Mouse (Mus musculus) liver, embryonic 14.5 days (tissue): Measurements from ENCODE around the gene Sh2d5. TPM values are rescaled to one million over a fixed set of nuclear protein-coding genes. Genes with fewer than 3 reads are reported as not detected.

Experiments
- ATAC-seq: fragments of 200-750 bp; cut with Nextera tagmentation; 2 replicates; pipeline ENCODE4 v1.8.0; 2017; ENCODE audit warnings: moderate number of reproducible peaks, mild to moderate bottlenecking, moderate library complexity; ENCODE audit not compliant: insufficient read depth
- DNase-seq, 3 experiments: peaks; one replicate each; pipeline ENCODE4 v3.0.0-alpha.2; 2012 to 2013; ENCODE audit warnings: low read depth in 3 of 3, low spot score in 3 of 3
- H3K27ac ChIP-seq: fragments of 300-500 bp; sonication (generic); 2 replicates; pipeline ENCODE4 v1.5.1; 2014; ENCODE audit warnings: moderate library complexity, mild to moderate bottlenecking, control low read depth, inconsistent platforms
- H3K27me3 ChIP-seq: fragments of 300-500 bp; sonication (generic); 2 replicates; pipeline ENCODE4 v1.6.1; 2014; ENCODE audit warnings: mild to moderate bottlenecking, low read length, moderate library complexity; ENCODE audit not compliant: control insufficient read depth, insufficient read depth
- H3K36me3 ChIP-seq: fragments of 300-500 bp; sonication (generic); replicated peaks from 2 replicates; pipeline ENCODE4 v1.6.1; 2014; ENCODE audit warnings: low read depth; ENCODE audit not compliant: control insufficient read depth, insufficient read depth
- H3K4me1 ChIP-seq, 2 experiments: fragments of 200-500 bp in 1 of 2; fragments of 300-500 bp in 1 of 2; sonication (generic) in 1 of 2; replicated peaks; 2 replicates each; pipeline ENCODE4 v1.6.1; 2012 to 2014; ENCODE audit warnings: antibody characterized with exemption in 1 of 2, inconsistent platforms in 1 of 2, low read length in 1 of 2; ENCODE audit not compliant: control insufficient read depth in 2 of 2, insufficient read depth in 2 of 2
- H3K4me2 ChIP-seq: fragments of 300-500 bp; sonication (generic); 2 replicates; pipeline ENCODE4 v1.6.1; 2014; ENCODE audit warnings: low read depth, mild to moderate bottlenecking, control low read depth, moderate library complexity
- H3K4me3 ChIP-seq, 2 experiments: fragments of 200-500 bp in 1 of 2; fragments of 300-500 bp in 1 of 2; sonication (generic) in 1 of 2; 2 replicates each; pipeline ENCODE4 v1.5.1; 2012 to 2014; ENCODE audit warnings: low read depth in 2 of 2, low read length in 2 of 2, mild to moderate bottlenecking in 2 of 2, control low read depth in 1 of 2, inconsistent platforms in 1 of 2, moderate library complexity in 1 of 2; ENCODE audit not compliant: insufficient read depth in 1 of 2
- H3K9ac ChIP-seq: fragments of 300-500 bp; sonication (generic); replicated peaks from 2 replicates; pipeline ENCODE4 v1.6.1; 2014; ENCODE audit warnings: mild to moderate bottlenecking, control low read depth, moderate library complexity
- H3K9me3 ChIP-seq: fragments of 300-500 bp; sonication (generic); 2 replicates; pipeline ENCODE4 v1.6.1; 2016; ENCODE audit warnings: low read length, mixed read lengths; ENCODE audit not compliant: control insufficient read depth
- CTCF ChIP-seq: IDR thresholded peaks from 2 replicates; pipeline ENCODE4 v1.5.1; 2016; ENCODE audit warnings: antibody characterized with exemption, low read depth, control low read depth
- EP300 ChIP-seq: IDR thresholded peaks from 2 replicates; pipeline ENCODE4 v1.6.1; 2016; ENCODE audit warnings: antibody characterized with exemption, low read depth
- WGBS: fragments of 180-500 bp; shearing (Covaris S2); extraction: QIAGEN DNeasy Blood & Tissue Kit; methylation state at CpG from one replicate; pipeline ENCODE4 v1.1.7; 2014; ENCODE audit not compliant: insufficient replicate concordance; 5-methylcytosine and 5-hydroxymethylcytosine counted together
- polyA plus RNA-seq, 2 experiments: library from polyadenylated mRNA; depleted of rRNA in 1 of 2; stranded (reverse) in 1 of 2; unstranded in 1 of 2; fragments of >200 nt; fragmentation: Nextera tagmentation in 1 of 2; extraction: Ambion mirVana in 1 of 2; gene quantifications; 2 replicates each; pipeline versions ENCODE4 v1.2.1 to v1.2.3; 2012 to 2014

Gene Sh2d5
- polyA plus RNA-seq, 2 experiments = 0.47 to 1.2 TPM

DNA sequence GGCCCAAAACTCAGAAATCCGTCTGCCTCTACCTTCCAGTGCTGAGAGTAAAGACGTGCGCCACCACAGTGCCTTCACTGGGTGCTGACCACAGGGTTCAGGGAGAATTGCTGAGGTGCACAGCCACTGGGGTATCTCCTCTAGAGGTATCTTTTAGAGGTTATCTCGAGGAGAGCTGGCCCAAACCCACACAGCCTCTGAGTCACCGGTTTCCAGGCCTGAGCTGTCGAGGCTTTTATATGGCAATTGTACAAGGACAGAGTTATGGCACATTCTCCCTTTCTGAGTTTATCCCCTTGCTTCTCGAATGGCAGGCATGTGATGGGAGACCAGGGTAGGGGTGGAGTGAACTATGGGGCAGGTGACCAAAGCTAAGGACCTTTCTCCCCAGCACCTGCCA, 8.5 kb downstream of the Sh2d5 start:
- Histone ChIP-seq H3K4me3 (no peak overlapping the region), H3K4me2 (no peak overlapping the region), H3K27me3 (no peaks in the 10 kb centered on the region; the same call in 1 of the 2 replicates), H3K9ac (no peak overlapping the region), H3K4me1 (peaks cover 0 to 4% of the 10 kb centered on the region in 2 experiments; a peak in 1 of 4 replicates), H3K9me3 (no peaks in the 10 kb centered on the region), H3K27ac (no peak overlapping the region), H3K36me3 (no peaks in the 10 kb centered on the region)
- DNase-seq (no peak), ATAC-seq (no peak)
- 54% methylated on average over 7 of the region's 7 CpGs for WGBS
- no peak for TF ChIP-seq CTCF
- no peak for TF ChIP-seq EP300

DNA sequence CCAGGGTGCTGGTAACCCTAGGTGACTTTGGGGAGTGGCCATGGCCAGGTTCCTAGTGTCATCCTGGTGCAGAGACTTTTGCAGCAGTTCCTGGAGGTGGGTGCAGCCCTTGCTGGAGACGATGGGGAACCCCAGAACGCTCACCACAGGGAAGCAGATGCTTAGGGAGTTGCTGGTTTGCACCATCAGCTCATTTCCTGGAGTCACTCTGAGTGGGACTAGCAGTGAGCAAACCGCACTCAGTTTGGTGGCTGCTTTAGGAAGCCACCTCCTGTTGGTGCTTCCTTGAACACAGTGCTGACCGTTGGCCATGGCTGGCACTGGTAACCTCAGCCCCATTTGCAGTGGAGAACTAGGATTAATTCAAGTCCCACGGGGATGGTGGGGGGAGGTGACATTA, 9.3 kb downstream of the Sh2d5 start:
- H3K9me3 ChIP-seq = no peaks in the 10 kb centered on the region
- no peak overlapping the region for H3K27ac ChIP-seq
- 26% methylated on average over 5 of the region's 5 CpGs for WGBS
- DNase-seq (no peak), ATAC-seq (no peak)
- H3K4me2 ChIP-seq = no peak overlapping the region
- H3K4me1 ChIP-seq = peaks cover 0 to 4% of the 10 kb centered on the region in 2 experiments; a peak in 1 of 4 replicates
- no peaks in the 10 kb centered on the region; the same call in none of the 2 replicates for H3K27me3 ChIP-seq
- H3K4me3 ChIP-seq = no peak overlapping the region
- H3K9ac ChIP-seq = no peak overlapping the region
- no peaks in the 10 kb centered on the region for H3K36me3 ChIP-seq
- TF ChIP-seq CTCF = no peak
- no peak for TF ChIP-seq EP300

DNA sequence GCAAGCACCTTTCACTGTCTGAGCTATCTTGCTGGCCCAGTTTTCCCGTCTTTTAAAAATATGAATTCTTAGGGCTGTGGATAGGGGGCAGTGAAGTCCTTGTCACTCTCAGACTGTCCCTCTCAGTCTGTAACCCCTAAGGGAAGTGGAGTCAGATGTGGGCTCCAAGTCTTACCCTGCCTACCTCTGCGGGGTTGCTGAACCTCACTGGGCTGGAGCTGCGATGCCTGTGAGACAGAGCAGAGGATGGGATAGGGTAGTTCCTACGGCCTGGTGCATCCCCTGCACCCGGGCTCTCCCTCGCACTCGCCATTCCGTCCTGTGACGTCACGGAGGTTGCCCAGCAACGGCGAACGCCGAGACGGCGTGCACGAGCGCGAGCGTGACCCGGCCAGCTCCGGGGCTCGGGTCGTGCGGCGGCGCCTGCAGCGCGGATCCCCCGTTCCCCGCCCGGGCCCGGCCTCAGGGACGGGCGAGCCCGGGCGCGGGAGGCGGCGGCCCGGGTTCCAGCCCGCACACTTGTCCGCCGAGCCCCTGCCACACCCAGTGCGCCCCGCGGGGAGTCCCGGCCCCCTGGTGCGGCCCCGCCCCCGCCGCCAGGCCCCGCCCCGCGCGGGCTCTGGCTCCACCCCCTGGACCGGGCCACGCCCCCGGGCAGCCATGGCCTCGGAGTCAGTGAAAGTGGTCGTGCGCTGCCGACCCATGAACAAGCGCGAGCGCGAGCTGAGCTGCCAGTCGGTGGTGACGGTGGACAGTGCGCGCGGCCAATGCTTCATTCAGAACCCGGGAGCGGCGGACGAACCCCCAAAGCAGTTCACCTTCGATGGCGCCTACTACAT, 11.9 kb downstream of the Sh2d5 start:
- H3K4me3 ChIP-seq = peak overlapping the region; percentile 65 to 66
- under 1% methylated on average over 76 of the region's 78 CpGs for WGBS
- H3K4me1 ChIP-seq = peaks cover 0 to 4% of the 10 kb centered on the region in 2 experiments; a peak in 1 of 4 replicates
- TF ChIP-seq EP300 (no peak), CTCF (0 out of 2 replicates have a peak, but pooled peaks have one; percentile 27)
- H3K27me3 ChIP-seq = no peaks in the 10 kb centered on the region; the same call in none of the 2 replicates
- H3K9me3 ChIP-seq = no peaks in the 10 kb centered on the region
- peak overlapping the region; percentile 75 for H3K4me2 ChIP-seq
- H3K27ac ChIP-seq = no peak overlapping the region
- H3K9ac ChIP-seq = peak overlapping the region; percentile 13; the same call in 1 of the 2 replicates
- DNase-seq (peak; percentile 43 to 54 (median 46)), ATAC-seq (peak; percentile 82)
- no peaks in the 10 kb centered on the region for H3K36me3 ChIP-seq

DNA sequence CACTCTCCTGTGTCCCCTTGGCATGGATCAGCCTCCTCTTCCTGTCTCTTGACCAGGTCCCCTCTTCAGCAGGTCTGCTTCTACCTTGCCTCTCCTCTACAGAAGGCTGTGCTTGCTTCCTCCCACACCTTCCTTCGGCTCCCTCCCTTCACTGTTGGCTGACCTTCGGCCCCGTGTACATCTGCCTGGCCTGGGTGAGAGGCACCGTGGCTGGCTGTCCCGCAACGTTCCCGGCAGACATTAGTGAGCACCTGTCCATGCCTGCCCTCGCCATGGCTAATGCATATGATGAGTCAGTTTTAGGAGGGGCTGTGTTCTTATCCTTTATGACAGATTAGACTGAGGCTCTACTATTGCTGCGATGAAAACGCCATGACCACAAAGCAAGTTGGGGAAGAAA, 17.7 kb downstream of the Sh2d5 start:
- no peak for DNase-seq
- Histone ChIP-seq H3K27ac (no peak overlapping the region), H3K4me3 (no peak overlapping the region), H3K36me3 (no peaks in the 10 kb centered on the region), H3K4me1 (peaks cover 0 to 1% of the 10 kb centered on the region in 2 experiments; a peak in 1 of 4 replicates), H3K9ac (no peak overlapping the region), H3K4me2 (no peak overlapping the region), H3K27me3 (no peaks in the 10 kb centered on the region; the same call in none of the 2 replicates), H3K9me3 (no peaks in the 10 kb centered on the region)
- 66% methylated on average over 10 of the region's 10 CpGs for WGBS
- no peak for ATAC-seq
- no peak for TF ChIP-seq EP300
- no peak for TF ChIP-seq CTCF
